Mouse (Mus musculus) mature B cell (primary cell): ENCODE measurements around the gene Hspa1a.
"Not testable (repeated sequence)": the region's sequence is repeated elsewhere in the genome, so short reads cannot be mapped to it uniquely, and the experiment has no call there.

ENCODE experiments used
- in situ Hi-C: fragments of 300-500 bp; cut with MboI; formaldehyde crosslinking; loops from 2 replicates; pipeline ENCODE4 v1.14.3; 2019

The Hspa1a gene

GRCm38 (mm10) chr17:35001452-35002152, 29.6 kb upstream of the Hspa1a start:
- in situ Hi-C loops = loop anchor here (10.0 kb wide), 1 partner anchor 53 kb away; the partner anchor contains the start of gene Ddah2

GRCm38 (mm10) chr17:35000717-35001451, 28.9 kb upstream of the Hspa1a start, which contains the start of gene Vars:
Gene Vars (plus strand): TSS chr17:35000987.
- in situ Hi-C loops = loop anchor here (10.0 kb wide), 1 partner anchor 54 kb away; the partner anchor contains the start of gene Ddah2

- in situ Hi-C loops = loop anchor here (10.0 kb wide), 1 partner anchor 55 kb away; the partner anchor contains the start of gene Ddah2
These were observed 28.1 kb upstream of the Hspa1a start for GRCm38 (mm10) chr17:34999871-35000716.

- in situ Hi-C loops = no loop called here
These were observed 26.8 kb upstream of the Hspa1a start for GRCm38 (mm10) chr17:34998526-34999430.

- in situ Hi-C loops = no loop called here
These were observed 25.2 kb upstream of the Hspa1a start for GRCm38 (mm10) chr17:34997142-34997483.

- in situ Hi-C loops = no loop called here
These were observed 24.6 kb upstream of the Hspa1a start for GRCm38 (mm10) chr17:34996411-34997141.

- in situ Hi-C loops = not testable (repeated sequence)
These were observed 24.0 kb upstream of the Hspa1a start for GRCm38 (mm10) chr17:34995927-34996326.

GRCm38 (mm10) chr17:34995192-34995591, 23.2 kb upstream of the Hspa1a start:
- in situ Hi-C loops = not testable (repeated sequence)

GRCm38 (mm10) chr17:34994751-34995150, 22.8 kb upstream of the Hspa1a start:
- in situ Hi-C loops = no loop called here

GRCm38 (mm10) chr17:34984218-34984617, 12.3 kb upstream of the Hspa1a start:
- in situ Hi-C loops = no loop called here

GRCm38 (mm10) chr17:34982328-34982727, 10.4 kb upstream of the Hspa1a start:
- in situ Hi-C loops = no loop called here

- in situ Hi-C loops = no loop called here
These were observed 9.8 kb upstream of the Hspa1a start, which contains the start of gene Lsm2 for GRCm38 (mm10) chr17:34981690-34982180. Gene Lsm2 (plus strand): TSS chr17:34981862.

- in situ Hi-C loops = no loop called here
These were observed 8.7 kb upstream of the Hspa1a start for GRCm38 (mm10) chr17:34980655-34981054.

- in situ Hi-C loops = no loop called here
These were observed 7.7 kb upstream of the Hspa1a start for GRCm38 (mm10) chr17:34979631-34980030.

- in situ Hi-C loops = no loop called here
These were observed 6.3 kb upstream of the Hspa1a start for GRCm38 (mm10) chr17:34978239-34978638.

- in situ Hi-C loops = no loop called here
These were observed 5.0 kb upstream of the Hspa1a start for GRCm38 (mm10) chr17:34977000-34977399.

- in situ Hi-C loops = no loop called here
These were observed 3.9 kb upstream of the Hspa1a start for GRCm38 (mm10) chr17:34975581-34976492.

GRCm38 (mm10) chr17:34971694-34972068, 275 bp downstream of the Hspa1a start:
- in situ Hi-C loops = not testable (repeated sequence)

- in situ Hi-C loops = not testable (repeated sequence)
These were observed 1.1 kb downstream of the Hspa1a start for GRCm38 (mm10) chr17:34970850-34971249.
